Comparison of ENCODE assay signal across 8 mouse cellular contexts in the genomic region with DNA sequence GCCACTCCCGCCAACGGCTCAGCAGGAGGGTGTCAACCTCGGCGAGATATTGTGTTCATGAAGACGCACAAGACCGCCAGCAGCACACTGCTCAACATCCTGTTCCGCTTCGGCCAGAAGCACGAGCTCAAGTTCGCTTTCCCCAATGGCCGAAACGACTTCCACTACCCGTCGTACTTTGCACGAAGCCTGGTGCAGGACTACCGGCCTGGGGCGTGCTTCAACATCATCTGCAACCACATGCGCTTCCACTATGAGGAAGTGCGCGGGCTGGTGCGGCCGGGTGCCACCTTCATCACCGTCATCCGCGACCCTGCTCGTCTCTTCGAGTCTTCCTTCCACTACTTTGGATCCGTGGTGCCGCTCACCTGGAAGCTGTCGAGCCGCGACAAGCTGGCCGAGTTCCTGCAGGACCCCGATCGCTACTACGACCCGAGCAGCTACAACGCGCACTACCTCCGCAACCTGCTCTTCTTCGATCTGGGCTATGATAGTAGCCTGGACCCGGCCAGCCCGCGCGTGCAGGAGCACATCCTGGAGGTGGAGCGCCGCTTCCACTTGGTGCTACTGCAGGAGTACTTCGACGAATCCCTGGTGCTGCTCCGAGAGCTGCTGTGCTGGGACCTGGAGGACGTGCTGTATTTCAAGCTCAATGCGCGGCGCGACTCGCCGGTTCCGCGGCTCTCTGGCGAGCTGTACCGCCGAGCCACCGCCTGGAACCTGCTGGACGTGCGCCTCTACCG. TPM values are rescaled to one million over a fixed set of nuclear protein-coding genes. Genes with fewer than 3 reads are reported as not detected.
DNase-seq lines count a peak whose midpoint lies in the region; ATAC-seq and TF ChIP-seq lines count a peak whose summit lies in the region.

No protein-coding gene starts in this region.

- TF ChIP-seq CTCF in bone marrow macrophage, adult 2 months (IDR thresholded peaks at IDR 0.05; ENCODE audit: low read depth, low read length), result no peak
- no peak for TF ChIP-seq CTCF in liver, embryonic 14.5 days (IDR thresholded peaks at IDR 0.05; ENCODE audit: low read depth)

- peak overlapping the region; percentile 8 for H3K4me3 ChIP-seq in bone marrow macrophage, adult 2 months (ENCODE audit: insufficient read depth, low read length)
- H3K4me3 ChIP-seq in liver, embryonic 14.5 days (ENCODE audit: insufficient read depth in 1 of 2, low read depth in 2 of 2, low read length in 2 of 2), result no peak overlapping the region
- H3K4me3 ChIP-seq in stomach, embryonic 15.5 days (replicated peaks), result peak overlapping the region; percentile 26

- peaks cover 15% of the 10 kb centered on the region for H3K27me3 ChIP-seq in liver, embryonic 14.5 days (ENCODE audit: control insufficient read depth, insufficient read depth, low read length)
- H3K27me3 ChIP-seq in stomach, embryonic 15.5 days (replicated peaks), result peaks cover 25% of the 10 kb centered on the region

- H3K36me3 ChIP-seq in liver, embryonic 14.5 days (replicated peaks; ENCODE audit: control insufficient read depth, insufficient read depth, low read depth), result no peaks in the 10 kb centered on the region
- no peaks in the 10 kb centered on the region for H3K36me3 ChIP-seq in stomach, embryonic 15.5 days

- WGBS in liver, embryonic 14.5 days (ENCODE audit: insufficient replicate concordance), result 2% methylated on average over 66 of the region's 66 CpGs
- WGBS in stomach, embryonic 15.5 days, result 12% methylated on average over 66 of the region's 66 CpGs

- 0 out of 2 replicates have a peak, but pooled peaks cover 3% of the 10 kb centered on the region for H3K4me1 ChIP-seq in bone marrow macrophage, adult 2 months (ENCODE audit: control insufficient read depth, insufficient read depth, low read length)
- no peaks in the 10 kb centered on the region for H3K4me1 ChIP-seq in liver, embryonic 14.5 days (replicated peaks; ENCODE audit: control insufficient read depth in 2 of 2, insufficient read depth in 2 of 2, low read length in 1 of 2)
- peaks cover 7% of the 10 kb centered on the region; the same call in 1 of the 2 replicates for H3K4me1 ChIP-seq in stomach, embryonic 15.5 days

- TF ChIP-seq EP300 in liver, embryonic 14.5 days (IDR thresholded peaks at IDR 0.05; ENCODE audit: low read depth), result no peak

- no peaks in the 10 kb centered on the region for H3K9me3 ChIP-seq in liver, embryonic 14.5 days (ENCODE audit: control insufficient read depth, low read length)
- H3K9me3 ChIP-seq in stomach, embryonic 15.5 days, result no peaks in the 10 kb centered on the region

- H3K9ac ChIP-seq in liver, embryonic 14.5 days (replicated peaks), result no peak overlapping the region
- H3K9ac ChIP-seq in stomach, embryonic 15.5 days, result no peak overlapping the region

- ATAC-seq in hematopoietic stem cell, adult 5-6 weeks (replicated peaks in 1 of 2; ENCODE audit: insufficient read depth in 1 of 2, low FRiP score in 2 of 2, low TSS enrichment in 1 of 2, low read depth in 1 of 2, poor library complexity in 2 of 2, severe bottlenecking in 2 of 2), result peak; percentile 79 to 81
- no peak for ATAC-seq in liver, embryonic 14.5 days (ENCODE audit: insufficient read depth)
- no peak for ATAC-seq in stomach, embryonic 15.5 days (ENCODE audit: insufficient read depth, low FRiP score, low read depth)

- peak; percentile 11 for DNase-seq in kidney, adult 18-20 months
- no peak for DNase-seq in kidney, postnatal 25 days
- DNase-seq in liver, embryonic 14.5 days (ENCODE audit: low read depth in 3 of 3, low spot score in 3 of 3), result peak in 1 of 3 experiments; percentile 11
- DNase-seq in adrenal gland, adult 18-20 months (ENCODE audit: low spot score in 2 of 2), result no peak
- no peak for DNase-seq in cerebellum, adult 9-10 months

- H3K4me2 ChIP-seq in liver, embryonic 14.5 days (ENCODE audit: low read depth), result peak overlapping the region; percentile 23
- peak overlapping the region; percentile 52 for H3K4me2 ChIP-seq in stomach, embryonic 15.5 days

- no peak for TF ChIP-seq POLR2A in bone marrow macrophage, adult 2 months (IDR thresholded peaks at IDR 0.05; ENCODE audit: borderline replicate concordance, low read depth, low read length)

- no peak overlapping the region for H3K27ac ChIP-seq in bone marrow macrophage, adult 2 months (ENCODE audit: insufficient read depth, low read depth, low read length)
- no peak overlapping the region for H3K27ac ChIP-seq in liver, embryonic 14.5 days
- H3K27ac ChIP-seq in stomach, embryonic 15.5 days, result no peak overlapping the region

RNA-seq across cellular contexts. Expression of a gene that starts 14.7 kb away (rescaled TPM):
- polyA plus RNA-seq in bone marrow macrophage, adult 2 months (2012; ENCODE audit: insufficient read depth, insufficient read length, missing spikeins), result not detected in 2 replicates
- total RNA-seq in hematopoietic stem cell, adult 5-6 weeks (2017), result 0.38 and 2.2 TPM in 2 replicates
- 0.87 and 1.5 TPM in 2 replicates for polyA plus RNA-seq in liver, embryonic 14.5 days (2012; rRNA removed)
- polyA plus RNA-seq in liver, embryonic 14.5 days (2014; fragmentation: Nextera tagmentation; extraction: Ambion mirVana), result 0.65 and 1.00 TPM in 2 replicates
- 18.3 and 21.6 TPM in 2 replicates for polyA plus RNA-seq in stomach, embryonic 15.5 days (2015; fragmentation: Nextera tagmentation; extraction: Ambion mirVana)
- total RNA-seq in adrenal gland, adult 18-20 months (2021), result not detected

RNA-seq across cellular contexts. Expression of a gene that starts 21.6 kb away (rescaled TPM):
- polyA plus RNA-seq in bone marrow macrophage, adult 2 months (2012; ENCODE audit: insufficient read depth, insufficient read length, missing spikeins), result not detected in 2 replicates
- not detected in 2 replicates for total RNA-seq in hematopoietic stem cell, adult 5-6 weeks (2017)
- not detected in 2 replicates for polyA plus RNA-seq in liver, embryonic 14.5 days (2012; rRNA removed)
- polyA plus RNA-seq in liver, embryonic 14.5 days (2014; fragmentation: Nextera tagmentation; extraction: Ambion mirVana), result not detected in 2 replicates
- polyA plus RNA-seq in stomach, embryonic 15.5 days (2015; fragmentation: Nextera tagmentation; extraction: Ambion mirVana), result 0.12 and 0.21 TPM in 2 replicates
- not detected for total RNA-seq in adrenal gland, adult 18-20 months (2021)

RNA-seq across cellular contexts. Expression of a gene that starts 33.1 kb away (rescaled TPM):
- not detected in 2 replicates for polyA plus RNA-seq in bone marrow macrophage, adult 2 months (2012; ENCODE audit: insufficient read depth, insufficient read length, missing spikeins)
- not detected in 2 replicates for total RNA-seq in hematopoietic stem cell, adult 5-6 weeks (2017)
- polyA plus RNA-seq in liver, embryonic 14.5 days (2012; rRNA removed), result 0.93 and 1.1 TPM in 2 replicates
- polyA plus RNA-seq in liver, embryonic 14.5 days (2014; fragmentation: Nextera tagmentation; extraction: Ambion mirVana), result 1.6 and 2.1 TPM in 2 replicates
- 1.4 and 1.5 TPM in 2 replicates for polyA plus RNA-seq in stomach, embryonic 15.5 days (2015; fragmentation: Nextera tagmentation; extraction: Ambion mirVana)
- total RNA-seq in adrenal gland, adult 18-20 months (2021), result 1 to 10 TPM; 5.6 to 6.5 TPM

RNA-seq across cellular contexts. Expression of a gene that starts 34.4 kb away (rescaled TPM):
- polyA plus RNA-seq in bone marrow macrophage, adult 2 months (2012; ENCODE audit: insufficient read depth, insufficient read length, missing spikeins), result 58.8 and 73.7 TPM in 2 replicates
- 117 and 128 TPM in 2 replicates for total RNA-seq in hematopoietic stem cell, adult 5-6 weeks (2017)
- 29.4 and 35.4 TPM in 2 replicates for polyA plus RNA-seq in liver, embryonic 14.5 days (2012; rRNA removed)
- 33.1 and 34.2 TPM in 2 replicates for polyA plus RNA-seq in liver, embryonic 14.5 days (2014; fragmentation: Nextera tagmentation; extraction: Ambion mirVana)
- polyA plus RNA-seq in stomach, embryonic 15.5 days (2015; fragmentation: Nextera tagmentation; extraction: Ambion mirVana), result 75.6 and 80.2 TPM in 2 replicates
- total RNA-seq in adrenal gland, adult 18-20 months (2021), result 10 to 100 TPM; 52.4 to 55.6 TPM

Comparison
In these comparisons a context has a peak if more than half of its experiments do, and no peak if none do; other contexts are left out.
1. H3K4me3 ChIP-seq: peak in bone marrow macrophage, adult 2 months (single experiment) and stomach, embryonic 15.5 days (single experiment); none in liver, embryonic 14.5 days (0 of 2).
2. ATAC-seq: peak in hematopoietic stem cell, adult 5-6 weeks (2 of 2); none in liver, embryonic 14.5 days (single experiment) and stomach, embryonic 15.5 days (single experiment).